Mouse (Mus musculus) neural tube, embryonic 14.5 days (tissue): Measurements from ENCODE around the gene Usp49. TPM values are rescaled to one million over a fixed set of nuclear protein-coding genes. Genes with fewer than 3 reads are reported as not detected.

ENCODE experiments used
- ATAC-seq: fragments of 200-750 bp; cut with Nextera tagmentation; 2 replicates; pipeline ENCODE4 v1.8.0; 2017; ENCODE audit warnings: low read depth, mild to moderate bottlenecking, moderate TSS enrichment, moderate library complexity
- H3K27ac ChIP-seq: fragments of 300-500 bp; sonication (generic); 2 replicates; pipeline ENCODE4 v1.5.1; 2014; ENCODE audit warnings: low read depth, mild to moderate bottlenecking, control low read depth, low read length, moderate library complexity, mixed read lengths
- H3K27me3 ChIP-seq: fragments of 300-500 bp; sonication (generic); 2 replicates; pipeline ENCODE4 v1.6.1; 2014; ENCODE audit warnings: low read length; ENCODE audit not compliant: control insufficient read depth, insufficient read depth
- H3K36me3 ChIP-seq: fragments of 300-500 bp; sonication (generic); 2 replicates; pipeline ENCODE4 v1.6.1; 2014; ENCODE audit warnings: low read length, mixed read lengths; ENCODE audit not compliant: control insufficient read depth, insufficient read depth
- H3K4me1 ChIP-seq: fragments of 300-500 bp; sonication (generic); 2 replicates; pipeline ENCODE4 v1.6.1; 2014; ENCODE audit warnings: low read length; ENCODE audit not compliant: control insufficient read depth, insufficient read depth
- H3K4me2 ChIP-seq: fragments of 300-500 bp; sonication (generic); 2 replicates; pipeline ENCODE4 v1.6.1; 2014; ENCODE audit warnings: mild to moderate bottlenecking, low read depth, low read length, control low read depth
- H3K4me3 ChIP-seq: fragments of 300-500 bp; sonication (generic); 2 replicates; pipeline ENCODE4 v1.5.1; 2014; ENCODE audit warnings: low read depth, low read length, control low read depth, mixed read lengths
- H3K9ac ChIP-seq: fragments of 300-500 bp; sonication (generic); replicated peaks from 2 replicates; pipeline ENCODE4 v1.6.1; 2014; ENCODE audit warnings: low read depth, mild to moderate bottlenecking, control low read depth, low read length, mixed read lengths
- H3K9me3 ChIP-seq: fragments of 300-500 bp; sonication (generic); 2 replicates; pipeline ENCODE4 v1.6.1; 2016; ENCODE audit warnings: low read length; ENCODE audit not compliant: control insufficient read depth
- WGBS: fragments of 180-500 bp; shearing (Covaris S2); extraction: QIAGEN DNeasy Blood & Tissue Kit; methylation state at CpG from one replicate; pipeline ENCODE4 v1.1.7; 2014; 5-methylcytosine and 5-hydroxymethylcytosine counted together
- polyA plus RNA-seq: library from polyadenylated mRNA; unstranded; fragments of >200 nt; fragmentation: Nextera tagmentation; extraction: Ambion mirVana; gene quantifications from 2 replicates; pipeline ENCODE4 v1.2.1, GENCODE M21; 2014

The Usp49 gene
- polyA plus RNA-seq, 1 experiment from 2014 or later = 5.9 TPM

DNA sequence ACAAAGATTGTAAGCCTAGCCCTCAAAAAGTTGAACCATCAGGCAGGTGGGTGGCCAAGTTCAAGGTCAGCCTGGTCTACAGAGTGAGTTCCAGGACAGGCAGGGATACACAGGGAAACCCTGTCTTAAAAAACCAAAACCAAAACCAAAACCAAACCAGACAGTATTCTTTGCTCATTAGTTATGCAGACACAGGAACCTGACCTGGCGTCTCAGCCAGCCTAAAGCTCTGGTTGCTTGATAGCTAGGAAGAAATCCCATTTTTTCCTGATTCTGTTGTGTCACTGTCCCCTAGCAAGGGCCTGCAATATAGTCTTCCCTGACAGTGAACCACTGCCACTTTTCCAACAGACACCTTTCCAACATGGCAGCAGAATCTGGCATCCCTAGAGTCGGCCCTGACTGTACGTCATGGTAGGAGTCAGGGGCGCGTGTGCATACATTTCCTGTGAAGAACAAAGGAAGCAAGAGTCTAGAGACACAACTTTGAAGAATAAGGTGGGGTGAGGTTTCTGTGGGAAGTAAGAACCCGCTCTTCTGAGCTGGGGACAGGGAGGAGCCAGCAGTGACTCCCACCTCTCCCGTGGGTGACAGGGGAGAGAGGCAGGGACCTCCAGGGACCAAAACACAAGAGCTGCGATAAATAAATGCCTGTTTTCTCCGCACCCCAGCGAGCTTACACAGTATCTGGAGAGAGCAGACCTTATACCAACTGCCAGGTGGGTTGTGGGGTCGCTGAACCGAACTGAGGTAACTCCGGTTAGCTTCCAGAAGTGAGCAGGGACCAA lies 29.7 kb upstream of the Usp49 start:
- no peak overlapping the region for H3K4me2 ChIP-seq
- 0 out of 2 replicates have a peak, but pooled peaks cover 12% of the 10 kb centered on the region for H3K4me1 ChIP-seq
- H3K27me3 ChIP-seq = no peaks in the 10 kb centered on the region
- peaks cover 35% of the 10 kb centered on the region; the same call in 1 of the 2 replicates for H3K36me3 ChIP-seq
- no peak for ATAC-seq
- H3K27ac ChIP-seq = no peak overlapping the region
- H3K9me3 ChIP-seq = no peaks in the 10 kb centered on the region
- 89% methylated on average over 13 of the region's 13 CpGs for whole genome bisulfite sequencing
- H3K4me3 ChIP-seq = no peak overlapping the region
- no peak overlapping the region for H3K9ac ChIP-seq

DNA sequence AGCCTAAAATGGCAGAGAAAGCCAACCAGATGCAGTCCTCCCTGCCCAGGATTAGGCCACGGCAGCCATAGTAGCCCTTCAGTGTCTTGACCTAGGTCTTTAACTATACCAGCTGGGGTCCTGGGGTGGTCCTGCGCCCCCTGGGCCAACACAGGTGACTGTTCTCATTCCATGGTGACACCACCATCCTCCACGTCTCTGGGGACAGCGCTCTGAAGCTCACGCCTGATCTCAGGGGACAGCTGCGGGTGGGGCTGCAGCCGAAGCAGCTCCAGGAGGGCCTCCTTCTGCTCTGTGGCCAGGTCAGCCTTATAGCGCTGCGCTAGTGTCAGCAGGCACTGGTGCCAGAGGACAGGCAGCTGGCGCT lies 29.1 kb upstream of the Usp49 start:
- Histone ChIP-seq H3K27ac (no peak overlapping the region), H3K36me3 (peaks cover 35% of the 10 kb centered on the region; the same call in 1 of the 2 replicates), H3K9me3 (no peaks in the 10 kb centered on the region), H3K4me1 (0 out of 2 replicates have a peak, but pooled peaks cover 8% of the 10 kb centered on the region), H3K9ac (no peak overlapping the region), H3K4me2 (no peak overlapping the region), H3K4me3 (no peak overlapping the region), H3K27me3 (no peaks in the 10 kb centered on the region)
- ATAC-seq = no peak
- WGBS = 92% methylated on average over 10 of the region's 10 CpGs

DNA sequence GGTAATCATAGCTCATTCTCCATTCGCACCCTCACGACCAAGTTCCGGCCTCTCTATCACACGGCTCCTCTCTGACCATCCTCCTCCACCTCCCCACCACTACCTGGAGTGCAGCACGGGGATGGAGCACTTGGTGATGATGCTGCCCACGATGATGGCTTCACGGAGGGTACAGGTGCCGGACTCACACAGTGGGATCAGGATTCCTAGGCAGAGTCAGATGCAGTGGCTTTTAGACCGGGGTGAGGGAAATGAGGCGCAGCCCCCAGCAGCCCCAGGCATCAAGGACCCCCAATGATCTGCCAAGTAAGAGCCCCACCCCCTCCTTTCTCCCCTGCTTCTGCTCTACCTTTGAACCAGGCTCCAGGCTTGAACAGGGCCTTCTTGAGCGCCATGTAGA lies 28.2 kb upstream of the Usp49 start:
- Histone ChIP-seq H3K4me3 (no peak overlapping the region), H3K36me3 (peaks cover 35% of the 10 kb centered on the region; the same call in 1 of the 2 replicates)

DNA sequence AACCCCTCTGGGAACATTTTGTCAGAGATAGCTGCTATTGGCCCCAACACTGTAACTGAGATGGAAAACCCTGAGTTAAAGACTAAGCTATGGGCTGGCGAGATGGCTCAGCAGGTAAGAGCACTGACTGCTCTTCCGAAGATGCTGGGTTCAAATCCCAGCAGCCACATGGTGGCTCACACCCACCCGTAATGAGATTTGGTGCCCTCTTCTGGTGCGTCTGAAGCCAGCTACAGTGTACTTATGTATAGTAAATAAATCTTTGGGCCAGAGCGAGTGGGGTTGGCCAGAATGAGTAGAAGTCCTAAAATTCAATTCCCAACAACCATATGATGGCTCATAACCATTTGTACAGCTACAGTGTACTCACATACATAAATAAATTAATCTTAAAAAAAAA lies 24.3 kb upstream of the Usp49 start:
- peaks cover 8% of the 10 kb centered on the region for H3K4me1 ChIP-seq
- H3K4me3 ChIP-seq = no peak overlapping the region
- no peaks in the 10 kb centered on the region for H3K27me3 ChIP-seq
- no peak overlapping the region for H3K27ac ChIP-seq
- no peak overlapping the region for H3K4me2 ChIP-seq
- ATAC-seq = no peak
- 69% methylated on average over 5 of the region's 5 CpGs for WGBS
- no peak overlapping the region for H3K9ac ChIP-seq
- no peaks in the 10 kb centered on the region for H3K9me3 ChIP-seq
- H3K36me3 ChIP-seq = peaks cover 29% of the 10 kb centered on the region; the same call in 1 of the 2 replicates

More for the DNA sequence above, 28.2 kb upstream of the Usp49 start:
- ATAC-seq = no peak
- H3K4me1 ChIP-seq = 0 out of 2 replicates have a peak, but pooled peaks cover 2% of the 10 kb centered on the region
- H3K4me2 ChIP-seq = no peak overlapping the region
- WGBS = 93% methylated on average over 11 of the region's 11 CpGs
- H3K9ac ChIP-seq = no peak overlapping the region
- H3K27me3 ChIP-seq = no peaks in the 10 kb centered on the region
- H3K27ac ChIP-seq = no peak overlapping the region
- H3K9me3 ChIP-seq = no peaks in the 10 kb centered on the region

DNA sequence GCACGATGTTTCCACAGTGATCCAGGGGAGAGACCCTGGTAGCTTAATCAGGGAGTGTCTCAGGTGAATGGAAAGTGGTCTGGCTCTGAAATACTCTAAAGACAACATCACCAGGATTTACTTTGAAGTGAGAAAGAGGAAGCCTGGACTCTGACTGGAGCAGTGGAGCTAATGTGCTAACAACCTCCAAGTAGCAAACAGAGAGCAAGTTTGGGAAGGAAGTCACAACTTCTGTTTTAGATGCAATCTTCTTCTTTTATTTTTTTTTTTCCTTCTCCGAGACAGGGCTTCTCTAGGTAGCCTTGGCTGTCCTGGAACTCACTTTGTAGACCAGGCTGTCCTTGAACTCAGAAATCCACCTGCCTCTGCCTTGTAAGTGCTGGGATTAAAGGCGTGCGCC lies 21.3 kb upstream of the Usp49 start:
- ATAC-seq = no peak
- Histone ChIP-seq H3K4me3 (no peak overlapping the region), H3K4me2 (no peak overlapping the region), H3K27ac (no peak overlapping the region), H3K27me3 (no peaks in the 10 kb centered on the region), H3K4me1 (peaks cover 21% of the 10 kb centered on the region), H3K36me3 (peaks cover 7% of the 10 kb centered on the region; the same call in 1 of the 2 replicates), H3K9ac (no peak overlapping the region), H3K9me3 (no peaks in the 10 kb centered on the region)
- 92% methylated on average over 4 of the region's 4 CpGs for WGBS

DNA sequence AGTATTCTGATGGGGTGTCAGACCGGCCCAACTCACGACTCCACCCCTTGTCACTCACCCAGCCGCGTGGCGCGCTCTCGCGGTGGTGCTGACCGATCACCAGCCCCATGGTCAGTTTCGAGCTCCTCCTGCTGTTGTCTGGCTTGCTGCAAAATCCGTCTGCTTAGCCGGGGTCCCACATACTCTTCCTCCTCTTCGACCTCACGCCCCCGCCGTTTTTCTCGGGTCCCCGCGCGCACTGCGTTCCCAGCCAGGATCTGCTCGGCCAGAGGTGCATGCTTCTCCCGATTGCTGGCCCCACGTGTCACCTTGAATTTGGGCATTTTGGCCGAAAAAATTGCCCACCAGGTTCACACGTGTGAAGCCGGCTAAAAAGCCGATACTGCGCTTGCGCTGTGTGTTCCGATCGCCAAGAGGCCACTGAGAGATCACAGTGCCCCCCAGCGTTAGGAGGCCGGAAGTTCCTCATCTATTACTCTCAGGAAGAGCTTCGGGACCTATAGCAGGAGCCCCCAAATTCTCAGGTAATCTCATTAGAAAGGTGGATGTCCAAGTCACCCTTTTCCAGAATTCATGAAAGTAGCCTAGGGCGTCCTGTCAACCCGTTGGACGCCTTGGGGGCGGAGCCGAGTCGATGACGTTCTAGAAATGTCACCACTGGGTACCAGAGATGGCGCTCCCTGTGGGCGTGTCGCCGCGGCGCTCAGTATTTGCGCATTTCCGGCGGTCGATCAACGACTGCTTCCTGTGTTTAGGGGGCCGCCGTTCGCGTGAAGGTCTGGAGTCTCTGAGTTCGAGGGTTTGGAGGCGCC lies 19.4 kb upstream of the Usp49 start, which contains the start of the genes Bysl, Med20 and Gm20517:
TSS of gene Bysl (minus strand) at position 644 of the 812 bp plus-strand sequence.
TSS of gene Med20 (plus strand) at position 734 of the 812 bp plus-strand sequence.
TSS of gene Gm20517 (plus strand) at position 741 of the 812 bp plus-strand sequence.
- H3K4me3 ChIP-seq = peak within 1 kb of the TSS; percentile 77
- WGBS = under 1% methylated on average over 59 of the region's 59 CpGs
- H3K4me2 ChIP-seq = peak within 1 kb of the TSS; percentile 89
- peak; percentile 95 for ATAC-seq
- no peaks in the 10 kb centered on the region for H3K27me3 ChIP-seq
- H3K36me3 ChIP-seq = peaks cover 4% of the 10 kb centered on the region; the same call in 1 of the 2 replicates
- H3K9me3 ChIP-seq = no peaks in the 10 kb centered on the region
- H3K9ac ChIP-seq = peak within 1 kb of the TSS; percentile 72
- peaks cover 21% of the 10 kb centered on the region for H3K4me1 ChIP-seq
- H3K27ac ChIP-seq = peak within 1 kb of the TSS; percentile 73

DNA sequence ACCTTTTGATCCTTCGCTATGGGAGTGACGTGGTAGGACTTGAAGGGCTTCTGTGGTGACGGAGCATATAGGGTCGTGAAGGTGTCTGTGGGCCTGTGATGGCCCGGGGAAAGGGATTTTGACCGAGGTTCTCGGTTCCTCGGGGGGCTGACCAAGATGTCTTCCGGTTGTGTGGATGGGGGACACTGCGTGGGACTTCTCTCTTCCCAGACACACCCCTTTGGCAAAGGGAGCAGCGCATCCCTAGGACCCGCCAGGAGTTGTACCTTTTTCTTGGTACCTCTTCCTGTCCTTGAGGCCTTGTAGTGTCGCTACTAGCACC lies 18.9 kb upstream of the Usp49 start:
- WGBS = under 1% methylated on average over 13 of the region's 13 CpGs
- Histone ChIP-seq H3K4me3 (peak overlapping the region; percentile 77), H3K4me2 (peak overlapping the region; percentile 89), H3K4me1 (peaks cover 21% of the 10 kb centered on the region), H3K36me3 (peaks cover 10% of the 10 kb centered on the region; the same call in 1 of the 2 replicates), H3K27ac (peak overlapping the region; percentile 73), H3K9me3 (no peaks in the 10 kb centered on the region), H3K9ac (peak overlapping the region; percentile 72), H3K27me3 (no peaks in the 10 kb centered on the region)
- no peak for ATAC-seq

DNA sequence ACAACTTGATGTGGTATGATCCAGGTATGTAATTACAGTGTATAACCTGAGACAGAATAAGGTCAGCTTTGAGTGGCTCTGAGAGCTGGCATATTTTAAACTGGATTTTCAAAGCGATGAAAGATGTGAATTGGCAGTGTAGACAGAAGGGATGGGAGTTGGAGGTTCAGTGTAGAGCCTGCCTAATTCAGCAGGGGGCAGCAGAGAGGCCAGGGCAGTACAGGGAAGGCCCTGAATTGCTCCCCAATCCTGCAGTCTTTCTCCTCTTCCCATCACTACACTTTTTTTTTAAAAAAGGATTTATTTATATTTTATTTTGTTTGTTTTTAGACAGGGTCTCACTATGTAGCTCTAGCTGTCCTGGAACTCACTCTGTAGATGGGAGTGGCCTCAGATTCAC lies 16.5 kb upstream of the Usp49 start:
- peaks cover 21% of the 10 kb centered on the region for H3K4me1 ChIP-seq
- no peaks in the 10 kb centered on the region for H3K9me3 ChIP-seq
- H3K4me3 ChIP-seq = no peak overlapping the region
- peaks cover 21% of the 10 kb centered on the region; the same call in 1 of the 2 replicates for H3K36me3 ChIP-seq
- H3K27me3 ChIP-seq = no peaks in the 10 kb centered on the region
- no peak for ATAC-seq
- no peak overlapping the region for H3K9ac ChIP-seq
- WGBS = 95% methylated on average over 1 of the region's 1 CpGs
- H3K27ac ChIP-seq = no peak overlapping the region
- no peak overlapping the region for H3K4me2 ChIP-seq
